Mouse (Mus musculus) kidney, adult 2 months (tissue): Measurements from ENCODE around the gene Pik3cd.

Experiments
- CTCF ChIP-seq: fragments of 200-500 bp; conservative IDR thresholded peaks from 2 replicates; pipeline ENCODE4 v1.5.1; 2011; ENCODE audit warnings: low read depth, mild to moderate bottlenecking, control low read depth, low read length, moderate library complexity, mixed read lengths; ENCODE audit not compliant: insufficient read depth, insufficient read length
- POLR2A ChIP-seq: fragments of 200-500 bp; IDR thresholded peaks from one replicate; pipeline ENCODE4 v1.6.1; 2011; ENCODE audit warnings: low read depth, low read length, control low read depth

DNA sequence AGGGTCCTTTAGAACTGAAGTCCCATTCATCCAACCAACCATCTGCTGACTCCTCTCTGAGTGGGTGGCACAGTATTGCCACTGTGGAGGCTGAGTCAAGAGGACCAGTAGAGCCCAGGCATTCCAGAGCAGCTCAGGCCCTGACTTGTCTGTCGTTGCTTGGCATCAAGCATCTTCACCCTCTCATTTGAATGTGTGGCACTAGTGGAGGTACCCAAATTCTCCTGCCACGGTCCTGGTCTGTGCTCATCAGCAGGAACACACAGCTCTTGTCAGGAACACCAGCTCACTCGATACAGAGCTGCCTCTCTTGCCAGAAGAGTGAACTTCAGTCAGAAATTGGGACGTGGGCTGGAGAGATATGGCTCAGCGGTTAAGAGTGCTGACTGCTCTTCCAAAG is 78.7 kb downstream of the Pik3cd start:
- TF ChIP-seq CTCF, result no peak
- no peak for TF ChIP-seq POLR2A
